Mouse (Mus musculus) layer of hippocampus, postnatal 14 days (tissue): ENCODE results near the gene Trim12c. TPM values are rescaled to one million over a fixed set of nuclear protein-coding genes. Genes with fewer than 3 reads are reported as not detected.

Source experiments
- total RNA-seq, 2 experiments: library from RNA; stranded (reverse); gene quantifications; 2 replicates each; pipeline ENCODE4 v1.2.3; 2021

Trim12c gene
- total RNA-seq, 2 experiments from 2014 or later: 1.5 to 2.0 TPM

Other genes with a start within 250 kb of the Trim12c start
- gene Olfr646, start 248.5 kb downstream of the Trim12c start, total RNA-seq: not detected
- gene Ubqln5, start 223.5 kb downstream of the Trim12c start, total RNA-seq: not detected
- not detected for gene Olfr643, start 216.0 kb downstream of the Trim12c start, total RNA-seq
- gene Ubqln3, start 210.1 kb downstream of the Trim12c start, total RNA-seq: not detected
- gene Ubqlnl, start 202.8 kb downstream of the Trim12c start, total RNA-seq: not detected
- gene Olfm5, start 188.5 kb downstream of the Trim12c start, total RNA-seq: not detected
- gene Olfr648, start 170.0 kb downstream of the Trim12c start, total RNA-seq: under 1 TPM; 0.17 to 0.44 TPM
- gene Olfr649, start 157.4 kb downstream of the Trim12c start, total RNA-seq: not detected
- under 1 TPM; 0.28 to 0.33 TPM for gene Trim6, start 134.6 kb downstream of the Trim12c start, total RNA-seq
- 1 to 10 TPM in 1 of 2 experiments, under 1 TPM in 1; 0.76 to 1.0 TPM for gene Trim34a, start 108.9 kb downstream of the Trim12c start, total RNA-seq
- under 1 TPM; 0.25 to 0.55 TPM for gene Trim5, start 65.3 kb downstream of the Trim12c start, total RNA-seq
- gene Trim12a, start 37.9 kb downstream of the Trim12c start, total RNA-seq: 1 to 10 TPM; 2.0 to 2.1 TPM
- gene Trim34b, start 23.9 kb downstream of the Trim12c start, total RNA-seq: not detected
- gene Trim30b, start 16.5 kb upstream of the Trim12c start, total RNA-seq: not detected
- gene Trim30c, start 47.5 kb upstream of the Trim12c start, total RNA-seq: not detected
- gene Trim30a, start 111.8 kb upstream of the Trim12c start, total RNA-seq: under 1 TPM; 0.52 to 0.74 TPM
- gene Trim30d, start 154.5 kb upstream of the Trim12c start, total RNA-seq: under 1 TPM; 0.14 to 0.31 TPM
- gene Olfr651, start 196.8 kb upstream of the Trim12c start, total RNA-seq: not detected
- not detected for gene Olfr652, start 207.5 kb upstream of the Trim12c start, total RNA-seq
- not detected for gene Olfr653, start 224.0 kb upstream of the Trim12c start, total RNA-seq
- not detected for gene Olfr654, start 233.7 kb upstream of the Trim12c start, total RNA-seq
- not detected for gene Olfr655, start 248.4 kb upstream of the Trim12c start, total RNA-seq